Mouse (Mus musculus): ENCODE measurements around the gene Ddx28.

GRCm38 (mm10) chr8:105992499-105992898, 19.2 kb downstream of the Ddx28 start:
- TF ChIP-seq CTCF (IDR thresholded peaks at IDR 0.05; ENCODE audit: low read depth, low read length), result no peak
- no peak for TF ChIP-seq GATA1 (IDR thresholded peaks at IDR 0.05; ENCODE audit: borderline replicate concordance, low read length)
- no peak for TF ChIP-seq TAL1 (conservative IDR thresholded peaks at IDR 0.05; ENCODE audit: low read depth, low read length)

All from G1E (cell line).